Mouse (Mus musculus): ENCODE data around the gene Chrna9. TPM values are rescaled to one million over a fixed set of nuclear protein-coding genes. Genes with fewer than 3 reads are reported as not detected.

Chrna9 gene
- 0.45 and 0.48 TPM in 2 replicates for total RNA-seq (2021)
- long read RNA-seq, experiment 1, partial matches to known transcripts, result 1 of 4 reads
- long read RNA-seq, experiment 1, other reads (novel, unspliced or antisense), result 3 of 4 reads
- long read RNA-seq, experiment 2, result 0 reads

DNA sequence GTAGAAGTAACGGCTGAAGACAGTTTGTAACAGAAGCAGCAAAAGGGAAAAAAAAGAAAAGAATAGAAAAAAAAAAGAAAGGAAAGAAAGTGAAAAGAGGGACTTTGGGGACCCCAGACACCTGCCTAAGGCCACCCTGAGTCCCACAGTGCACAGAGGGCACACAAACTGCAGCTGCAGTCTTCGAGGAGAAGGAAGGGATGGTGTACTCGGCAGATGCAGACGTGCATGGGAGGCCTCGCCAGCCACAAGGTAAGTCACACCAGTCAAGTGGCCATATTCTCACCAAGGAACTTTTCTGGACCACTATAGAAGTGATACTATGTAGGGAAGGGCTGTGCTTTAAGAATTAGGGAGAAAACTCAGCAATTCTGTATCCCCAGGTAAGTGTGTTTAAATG, at the start of gene Chrna9:
Gene Chrna9 (plus strand): TSS at position 139 of the 400 bp plus-strand sequence.
- no peak for DNase-seq

DNA sequence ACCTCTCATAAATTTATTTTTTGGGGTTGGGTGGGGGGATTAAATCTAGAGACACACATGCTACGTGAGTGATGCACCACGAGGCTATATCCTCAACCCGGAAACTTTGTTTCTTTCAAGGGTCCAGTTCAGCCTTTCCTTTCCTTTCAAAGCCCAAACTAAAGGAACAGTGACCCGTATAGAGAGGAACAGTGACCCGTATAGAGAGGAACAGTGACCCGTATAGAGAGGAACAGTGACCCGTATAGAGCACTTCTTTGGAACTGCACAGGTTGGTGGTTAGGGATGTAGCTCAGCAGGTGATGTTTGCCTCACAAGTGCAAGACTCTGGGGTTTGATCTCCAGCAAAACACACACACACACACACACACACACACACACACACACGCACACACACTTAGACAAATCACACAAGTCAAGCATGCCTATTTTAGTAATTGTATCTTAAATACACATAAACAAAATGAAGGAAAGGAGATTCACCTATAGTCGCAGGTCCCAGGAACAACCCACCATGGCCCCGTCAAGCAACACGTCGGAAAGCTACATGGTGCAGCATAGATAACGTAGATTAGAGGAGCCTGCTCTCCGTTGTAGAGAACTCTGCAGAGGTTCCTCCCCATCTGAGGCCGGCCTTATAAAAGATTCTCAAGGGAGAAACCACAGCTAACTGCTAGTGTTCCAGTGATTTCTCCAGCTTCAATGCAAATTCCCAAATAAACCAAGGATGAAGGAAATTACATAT, 48.9 kb upstream of the Chrna9 start:
- no peak for DNase-seq

DNA sequence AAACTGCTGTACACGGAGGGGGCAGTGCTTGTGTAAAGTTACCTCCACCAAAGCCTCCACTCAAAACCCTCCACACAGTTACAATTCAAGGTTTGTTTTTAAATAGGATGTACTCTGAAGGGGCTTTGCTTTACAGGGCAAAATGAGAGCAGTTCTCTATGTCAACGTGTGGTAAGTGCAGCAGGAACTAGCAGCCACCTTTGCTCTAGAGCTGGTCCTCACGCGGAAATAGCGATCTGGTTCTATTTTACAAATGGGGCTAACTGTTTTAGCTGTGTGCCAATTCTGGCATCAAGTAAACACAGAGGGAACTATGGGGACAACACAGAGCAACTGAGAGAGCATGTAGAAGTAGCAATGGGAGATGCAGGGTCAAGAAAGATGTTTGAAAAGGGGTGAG, 46.6 kb upstream of the Chrna9 start:
- no peak for DNase-seq

DNA sequence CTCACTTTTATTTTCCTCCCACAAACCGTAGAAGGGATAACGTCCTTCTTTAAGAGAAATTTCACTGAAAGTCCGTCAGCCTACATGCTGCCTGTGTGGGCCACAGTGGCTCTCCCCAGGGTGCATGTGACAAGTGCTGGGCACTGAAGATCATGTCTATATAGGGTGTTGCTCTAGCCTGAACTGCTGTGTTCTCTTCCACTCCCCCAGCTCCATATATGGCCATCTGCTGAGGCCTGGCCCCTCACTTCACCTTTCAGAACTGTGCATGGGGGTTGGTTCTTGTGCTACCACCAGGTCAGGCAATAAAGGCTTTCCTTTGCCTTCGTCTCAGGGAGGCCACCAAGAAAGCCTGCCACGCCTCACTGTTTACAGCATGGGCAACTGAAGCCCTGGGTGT, 45.7 kb upstream of the Chrna9 start:
- DNase-seq, result no peak

DNA sequence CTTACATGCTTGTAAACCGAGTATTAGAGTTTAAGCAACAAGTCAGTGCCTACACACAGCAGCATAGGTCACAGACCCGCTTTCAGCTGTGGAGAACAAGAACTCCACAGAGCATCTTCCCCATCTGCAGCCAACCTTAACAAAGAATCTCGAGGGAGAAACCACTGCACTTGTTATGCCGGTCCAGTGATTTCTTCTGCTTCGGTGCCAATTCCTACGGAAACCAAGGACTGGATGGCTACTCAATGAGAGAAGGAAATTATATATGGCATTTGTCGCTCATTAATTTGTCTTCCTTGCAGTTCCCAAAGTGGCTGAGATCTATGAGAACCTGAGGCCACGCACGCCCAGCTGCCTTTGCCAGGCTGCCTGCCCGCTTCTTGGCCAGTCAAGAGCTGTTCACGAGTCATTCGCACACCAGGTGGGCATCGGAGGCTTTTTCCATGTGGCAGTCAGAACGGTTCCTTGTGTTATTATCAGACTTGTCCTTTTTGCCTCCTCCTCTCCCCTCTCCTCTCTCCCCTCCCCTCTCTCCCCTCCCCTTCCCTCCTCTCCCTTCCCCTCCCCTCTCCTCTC, 43.4 kb upstream of the Chrna9 start:
- no peak for DNase-seq

DNA sequence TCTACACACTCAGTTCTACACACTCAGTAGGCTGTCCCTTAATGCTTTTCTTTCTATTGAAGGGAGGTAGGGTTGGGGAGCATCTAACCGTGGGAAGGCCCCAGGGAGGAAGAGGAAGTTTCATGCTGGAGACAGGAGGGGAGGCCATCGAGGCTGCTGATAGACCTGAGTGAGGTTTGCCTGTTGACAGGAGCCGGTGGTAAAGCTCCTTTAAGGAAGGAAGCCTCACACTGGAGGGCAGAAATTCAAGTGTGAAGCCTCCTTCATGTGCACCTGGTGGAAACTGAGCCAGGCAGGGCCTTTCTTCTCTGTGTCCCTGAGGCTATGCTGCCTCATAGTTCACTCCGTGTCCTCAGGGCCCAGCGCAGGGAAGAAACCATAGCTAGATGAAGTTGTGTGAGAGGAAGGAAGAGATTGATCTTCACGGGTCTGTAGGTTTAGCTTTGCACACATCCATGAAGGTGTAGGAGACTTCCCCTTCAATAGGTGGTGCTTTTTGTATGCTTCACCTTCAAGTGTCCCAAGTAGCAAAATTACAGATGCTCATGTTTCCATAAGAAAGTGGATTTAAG, 39.5 kb upstream of the Chrna9 start:
- DNase-seq, result no peak

DNA sequence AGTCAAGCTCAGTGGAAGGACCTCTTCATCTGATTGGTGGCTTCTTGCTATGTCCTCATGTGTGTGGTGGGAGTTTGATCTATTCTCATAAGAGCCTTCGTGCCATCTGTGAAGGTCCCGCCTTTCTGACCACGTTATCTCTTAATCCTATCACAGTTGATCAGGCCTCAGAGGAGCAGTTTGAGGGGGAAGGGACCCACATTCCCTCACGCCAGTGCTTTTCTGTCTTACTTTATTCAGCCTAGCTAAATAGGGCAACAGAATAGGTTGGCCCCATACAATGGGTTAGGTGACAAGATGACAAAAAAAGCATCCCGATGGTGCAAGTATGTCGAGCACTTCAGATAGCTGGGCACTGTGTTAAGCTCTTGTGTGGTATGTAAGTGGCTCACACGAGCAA, 39.0 kb upstream of the Chrna9 start:
- DNase-seq, result no peak

DNA sequence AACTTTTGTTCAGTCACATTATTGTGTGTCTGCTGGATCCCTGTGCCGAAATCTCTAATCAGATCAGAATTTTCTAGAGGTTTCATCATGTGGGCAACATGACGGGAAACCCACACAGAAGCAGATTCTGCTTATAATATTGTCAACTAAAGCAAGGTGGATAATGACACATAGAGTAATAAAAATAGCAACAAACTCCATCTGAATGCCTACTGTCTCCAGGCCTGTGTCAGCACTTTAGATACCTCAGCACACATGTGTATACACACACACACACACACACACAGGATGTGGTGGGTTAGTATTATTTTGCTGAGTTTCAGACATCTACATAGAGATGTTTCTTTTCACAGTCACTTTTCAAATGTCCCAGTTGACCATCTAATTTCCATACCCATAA, 37.0 kb upstream of the Chrna9 start:
- no peak for DNase-seq

DNA sequence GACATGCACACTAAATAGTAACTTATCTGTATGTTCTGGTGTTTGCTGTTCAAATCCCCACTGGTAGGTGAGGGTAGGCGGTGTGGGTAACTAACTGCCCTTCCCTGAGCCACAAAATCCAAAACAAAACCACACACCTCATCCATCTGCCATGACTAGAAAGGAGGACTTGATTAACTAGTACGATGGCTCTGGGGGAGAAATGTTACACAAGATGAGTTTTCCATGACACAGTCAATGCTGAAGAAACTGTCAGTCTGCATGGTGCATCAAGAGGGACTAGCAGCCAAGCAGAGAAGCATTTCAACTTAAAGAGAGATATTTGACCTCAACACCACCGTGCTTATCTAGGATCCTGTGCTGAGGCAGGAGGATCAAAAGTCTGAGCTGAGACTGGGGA, 36.0 kb upstream of the Chrna9 start:
- DNase-seq, result no peak

DNA sequence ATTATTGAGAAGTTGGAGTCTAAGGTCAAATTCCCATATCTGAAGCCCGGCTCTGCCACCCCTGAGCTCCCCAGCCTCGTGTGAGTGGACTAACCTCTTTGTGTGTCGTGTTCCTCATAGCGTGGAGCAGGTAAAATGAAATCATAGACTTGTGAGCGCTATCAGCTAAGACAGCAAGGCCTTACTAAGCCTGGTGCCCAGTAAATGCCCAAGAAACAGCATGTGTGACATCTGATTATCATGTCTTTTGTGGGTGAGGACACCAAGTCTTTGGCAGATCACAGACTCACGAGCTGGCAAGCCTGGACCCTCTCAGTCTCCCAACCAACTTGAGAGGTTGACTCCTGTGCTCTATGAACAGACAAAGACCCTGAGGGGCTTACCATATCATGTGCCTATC, 34.6 kb upstream of the Chrna9 start:
- DNase-seq, result no peak

DNA sequence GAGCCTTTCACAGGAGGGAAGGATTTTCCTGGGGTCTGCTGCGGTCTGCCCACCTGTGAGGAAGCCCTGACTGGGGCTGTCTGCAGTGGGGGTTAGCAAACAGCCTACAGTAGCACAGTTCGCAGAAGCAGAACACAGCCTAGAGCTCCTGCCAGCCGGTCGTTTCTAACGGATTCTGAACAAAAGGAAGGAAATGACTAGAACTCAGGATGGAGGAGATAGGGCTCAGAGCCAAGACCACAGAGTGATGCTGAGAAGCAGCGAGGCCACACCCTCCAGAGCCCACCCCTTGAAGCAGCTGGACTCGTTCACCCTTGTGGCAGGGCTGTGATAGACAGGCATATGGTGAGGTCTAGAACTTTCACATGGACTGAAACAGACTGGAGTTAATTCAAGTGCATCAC, 33.9 kb upstream of the Chrna9 start:
- peak; percentile 27 for DNase-seq

DNA sequence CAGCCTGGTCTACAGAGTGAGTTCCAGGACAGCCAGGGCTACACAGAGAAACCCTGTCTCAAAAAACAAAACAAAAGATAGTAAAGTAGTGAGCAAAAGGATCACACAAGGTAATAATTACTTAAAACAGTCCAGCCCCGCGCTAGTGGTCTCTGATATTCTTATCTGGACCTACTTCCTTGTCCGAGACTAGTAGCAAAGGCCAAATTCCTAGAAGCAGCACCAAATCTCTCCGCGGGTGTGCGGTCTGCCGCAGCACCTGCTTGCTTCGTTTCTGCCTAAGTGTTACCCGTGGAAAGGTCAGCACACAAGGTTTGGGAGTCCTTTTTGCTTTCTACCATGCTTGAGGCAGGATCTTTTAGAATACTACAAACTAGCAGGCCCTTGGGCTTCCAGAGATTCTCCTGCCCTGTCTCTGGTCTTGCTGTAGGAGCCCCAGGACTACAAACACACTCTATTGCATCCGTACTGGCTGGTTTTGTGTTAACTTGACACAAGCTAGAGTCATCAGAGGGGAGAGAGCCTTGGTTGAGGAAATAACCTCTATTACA, 32.8 kb upstream of the Chrna9 start:
- DNase-seq, result no peak

DNA sequence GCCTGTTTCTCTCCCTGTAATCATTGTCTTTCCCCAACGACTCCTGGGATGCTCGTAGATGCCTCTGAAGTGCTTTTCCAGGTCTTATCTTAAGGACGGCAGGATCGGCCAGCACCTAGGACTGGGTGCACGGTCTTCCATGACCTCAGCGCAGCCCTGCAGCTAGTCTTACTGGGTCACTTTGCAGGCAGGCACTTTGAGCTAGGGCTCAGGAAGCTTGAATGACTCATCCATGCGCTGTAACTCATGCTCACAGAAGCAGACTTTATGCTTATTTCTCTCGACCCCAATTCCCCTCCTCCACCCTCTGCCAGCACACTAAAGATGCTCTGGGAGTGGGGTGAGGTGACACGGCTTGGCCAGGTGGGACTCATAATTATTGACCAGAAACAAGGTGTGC, 31.9 kb upstream of the Chrna9 start:
- DNase-seq, result no peak

DNA sequence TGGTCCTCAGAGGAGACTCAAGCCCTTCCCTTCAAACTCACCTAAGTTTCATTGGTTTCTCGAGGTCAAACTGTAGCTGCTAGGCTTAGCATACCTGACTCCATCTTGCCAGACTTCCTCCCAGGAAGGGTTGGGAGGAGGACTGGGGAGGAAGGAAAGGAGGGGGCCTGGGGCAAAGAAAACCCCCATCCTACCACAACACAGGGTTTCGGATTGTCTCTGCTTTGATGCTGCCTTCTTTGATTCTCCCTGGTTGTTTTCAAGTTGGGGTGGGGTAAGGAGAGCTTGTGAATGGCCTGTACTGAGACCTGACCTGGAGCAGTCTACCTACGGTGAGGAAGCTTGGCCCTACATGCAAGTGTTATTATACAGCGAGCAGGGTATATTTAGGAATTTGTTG, 30.2 kb upstream of the Chrna9 start:
- DNase-seq, result no peak

DNA sequence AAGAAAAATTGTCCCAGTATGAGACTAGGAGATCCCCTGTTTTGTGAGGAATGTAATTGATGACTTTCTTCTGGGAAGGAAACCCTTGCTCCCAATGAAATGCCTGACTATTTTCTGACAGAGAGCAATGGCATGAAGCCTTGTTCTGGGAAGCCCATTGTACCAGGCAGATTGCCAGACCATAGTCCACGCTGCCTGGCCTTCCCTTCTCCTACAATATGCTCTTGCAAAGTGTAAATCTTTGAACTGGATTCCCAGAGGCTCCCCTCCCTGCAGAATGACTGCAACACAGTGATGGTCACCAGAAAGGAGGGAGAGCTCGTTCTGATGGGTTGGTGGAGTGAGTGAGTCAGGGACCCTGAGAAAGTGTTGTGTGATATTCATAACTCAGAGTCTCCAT, 26.0 kb upstream of the Chrna9 start:
- peak; percentile 47 for DNase-seq

DNA sequence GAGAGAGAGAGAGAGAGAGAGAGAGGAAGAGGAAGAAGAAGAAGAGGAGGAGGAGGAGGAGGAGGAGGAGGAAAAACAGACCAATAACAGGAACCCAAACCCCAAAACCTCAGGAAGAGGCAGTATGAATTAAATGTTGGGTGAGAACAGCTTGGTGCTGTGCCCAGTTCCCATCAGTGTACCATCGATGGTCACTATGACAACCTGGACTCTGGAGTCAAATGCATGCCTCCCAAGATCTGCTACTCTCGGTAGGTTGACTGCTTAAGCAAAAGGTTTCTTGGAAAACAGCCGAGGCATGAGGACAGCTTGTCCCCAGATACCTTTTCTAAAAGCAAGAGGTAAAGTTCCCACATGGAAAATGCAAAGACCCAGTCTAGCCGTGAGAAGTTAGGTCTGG, 25.4 kb upstream of the Chrna9 start:
- DNase-seq, result no peak

DNA sequence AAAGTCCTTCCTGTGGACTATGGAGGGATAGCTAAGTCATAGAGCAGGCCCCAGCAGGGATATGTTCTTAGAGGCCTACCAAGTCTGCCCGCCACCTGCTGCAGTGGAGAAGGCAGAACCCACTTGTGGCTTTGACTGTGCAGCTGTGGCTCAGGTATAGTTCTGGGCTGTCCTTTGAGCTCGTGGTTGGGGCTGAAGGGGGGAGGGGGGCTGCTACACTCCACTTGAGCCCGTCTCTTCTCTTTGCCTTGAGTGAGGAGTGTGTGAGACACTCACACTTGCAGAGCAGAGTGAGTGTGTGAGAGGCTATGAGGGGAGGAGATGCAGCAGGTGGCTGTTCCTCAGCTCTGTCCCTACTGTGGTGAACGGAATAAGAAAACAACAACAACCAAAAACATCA, 24.3 kb upstream of the Chrna9 start:
- no peak for DNase-seq

DNA sequence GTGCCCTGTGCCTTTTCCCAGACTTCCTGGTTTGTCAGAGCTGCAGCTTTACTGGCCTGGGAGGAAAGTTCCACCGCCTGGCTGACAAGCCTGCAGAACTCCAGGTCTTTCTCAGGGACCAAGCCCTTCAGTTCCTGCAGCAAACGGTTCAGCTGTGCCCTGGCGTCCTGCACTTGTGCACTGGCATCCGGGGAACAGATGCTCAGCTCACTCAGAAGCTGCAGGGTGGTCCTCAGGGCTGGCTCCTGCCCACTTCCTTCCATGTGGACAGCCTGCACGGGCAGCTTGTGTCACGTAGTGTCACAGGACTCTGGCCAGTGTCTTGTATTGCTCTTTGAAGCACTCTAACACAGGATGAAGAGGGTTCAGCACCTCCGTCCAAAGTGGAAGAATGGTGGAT, 23.0 kb upstream of the Chrna9 start:
- DNase-seq, result no peak

DNA sequence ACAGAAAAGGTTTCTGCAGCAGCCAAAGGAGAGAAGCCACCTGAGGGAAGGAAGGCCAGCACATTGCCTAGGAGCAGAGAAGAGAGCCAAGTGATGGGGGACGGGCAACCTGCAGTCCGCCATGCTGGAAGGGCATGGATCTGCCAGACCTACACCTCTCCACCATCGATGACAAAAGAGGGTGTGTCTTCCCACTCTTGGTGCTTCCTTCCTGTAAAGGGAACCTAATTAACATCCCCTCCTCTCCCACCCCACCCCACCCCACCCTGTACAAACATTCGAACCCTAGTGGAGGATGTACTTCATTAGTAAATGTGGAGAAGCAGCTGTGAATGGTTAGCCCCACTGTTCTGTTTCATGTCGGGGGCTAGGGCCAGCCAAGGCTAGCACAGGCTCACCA, 22.5 kb upstream of the Chrna9 start:
- no peak for DNase-seq

DNA sequence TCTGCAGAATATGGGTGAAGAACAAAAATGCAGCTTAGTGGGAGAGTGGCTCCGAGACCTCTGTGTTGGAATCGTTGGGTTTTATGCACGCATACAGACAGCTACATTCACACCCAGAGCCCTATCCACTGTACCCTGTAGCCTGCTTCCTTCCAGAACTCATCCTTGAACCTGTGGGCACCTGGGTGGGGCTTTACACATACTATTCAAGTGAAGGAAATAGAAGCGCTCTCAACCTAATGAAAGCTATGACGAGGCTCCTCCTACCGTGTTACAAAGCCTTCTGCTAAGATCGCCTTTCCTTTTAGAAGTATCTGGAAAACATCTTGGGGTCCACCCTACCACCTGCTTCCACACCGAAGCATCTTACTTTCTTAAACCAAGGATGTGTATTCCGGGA, 21.6 kb upstream of the Chrna9 start:
- DNase-seq, result no peak

DNA sequence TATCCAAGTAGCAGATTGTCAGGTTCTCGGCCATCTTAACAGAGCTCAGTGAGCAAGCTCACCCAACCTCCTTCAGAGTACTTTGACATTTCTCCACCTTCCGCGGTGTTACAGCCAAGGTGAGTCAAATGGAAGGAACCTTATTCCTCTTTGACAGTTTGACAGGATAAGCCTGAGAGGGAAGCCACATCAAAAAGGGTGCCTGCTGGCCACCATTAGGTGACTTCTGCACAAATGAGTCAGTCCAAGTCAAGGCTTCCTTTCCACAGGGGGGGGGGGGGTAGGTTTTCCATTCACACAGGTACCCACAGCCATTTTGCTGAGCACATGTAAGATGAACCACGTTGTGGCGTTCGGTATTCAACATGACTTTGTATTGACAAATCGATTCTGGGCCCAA, 20.4 kb upstream of the Chrna9 start:
- no peak for DNase-seq

DNA sequence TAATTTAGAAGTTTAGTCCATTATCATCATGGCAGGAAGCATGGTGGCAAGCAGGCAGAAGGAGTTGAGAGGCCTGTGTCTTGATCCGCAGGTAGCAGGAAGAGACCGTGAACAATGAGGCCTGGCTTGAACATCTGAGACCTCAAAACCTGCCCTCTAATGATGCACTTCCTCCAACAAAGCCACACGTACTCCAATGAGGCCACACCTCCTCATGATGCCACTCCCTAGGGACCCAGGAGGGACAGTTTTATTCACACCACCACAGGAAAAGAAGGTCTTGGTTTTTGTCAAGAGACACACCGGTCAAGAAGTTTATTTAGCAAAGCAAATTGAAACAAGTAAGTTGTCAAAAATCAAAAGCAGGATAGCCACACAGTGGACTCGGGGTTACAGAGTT, 17.8 kb upstream of the Chrna9 start:
- no peak for DNase-seq

DNA sequence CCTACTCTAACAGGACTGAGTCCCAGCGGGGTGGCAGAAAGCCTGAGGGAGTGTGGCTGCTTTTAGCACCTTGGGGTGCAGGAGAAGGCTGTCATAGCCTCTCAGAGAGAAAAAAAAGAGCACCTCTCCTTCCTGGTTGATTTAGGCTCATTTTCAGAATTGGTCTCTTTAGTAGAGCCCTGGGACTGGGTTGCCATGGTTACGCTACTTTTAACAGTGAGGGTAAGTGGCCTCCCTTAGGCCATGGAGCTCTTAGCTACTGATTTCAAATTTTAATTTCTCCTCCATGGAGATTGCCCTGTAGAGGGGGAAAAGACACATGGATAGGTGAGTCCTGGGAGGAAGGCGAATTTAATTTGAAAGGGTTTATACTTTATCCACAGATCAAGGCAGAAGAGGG, 16.1 kb upstream of the Chrna9 start:
- DNase-seq, result no peak

DNA sequence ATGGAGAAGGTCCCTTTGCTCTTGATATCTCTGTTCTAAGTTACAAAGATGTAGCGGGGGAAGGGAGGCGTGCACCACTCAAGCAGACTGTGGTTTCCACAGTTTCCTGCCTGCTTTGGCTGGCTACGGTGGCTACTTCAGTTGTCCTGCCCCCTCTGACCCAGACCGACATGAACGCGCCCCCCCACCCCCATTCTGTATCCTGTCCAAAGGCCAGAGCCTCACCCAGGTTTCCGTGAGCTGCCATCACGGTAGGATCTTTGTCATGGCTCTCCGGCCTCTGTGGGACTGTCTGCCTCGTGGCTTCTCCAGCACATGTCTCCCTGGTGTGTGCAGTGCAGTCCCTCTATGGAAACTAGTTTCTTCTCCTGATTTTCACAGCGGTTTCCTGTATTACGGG, 15.4 kb upstream of the Chrna9 start:
- DNase-seq, result peak; percentile 21

Measured in adrenal gland, postnatal 14 days (tissue).